In the genomic region with DNA sequence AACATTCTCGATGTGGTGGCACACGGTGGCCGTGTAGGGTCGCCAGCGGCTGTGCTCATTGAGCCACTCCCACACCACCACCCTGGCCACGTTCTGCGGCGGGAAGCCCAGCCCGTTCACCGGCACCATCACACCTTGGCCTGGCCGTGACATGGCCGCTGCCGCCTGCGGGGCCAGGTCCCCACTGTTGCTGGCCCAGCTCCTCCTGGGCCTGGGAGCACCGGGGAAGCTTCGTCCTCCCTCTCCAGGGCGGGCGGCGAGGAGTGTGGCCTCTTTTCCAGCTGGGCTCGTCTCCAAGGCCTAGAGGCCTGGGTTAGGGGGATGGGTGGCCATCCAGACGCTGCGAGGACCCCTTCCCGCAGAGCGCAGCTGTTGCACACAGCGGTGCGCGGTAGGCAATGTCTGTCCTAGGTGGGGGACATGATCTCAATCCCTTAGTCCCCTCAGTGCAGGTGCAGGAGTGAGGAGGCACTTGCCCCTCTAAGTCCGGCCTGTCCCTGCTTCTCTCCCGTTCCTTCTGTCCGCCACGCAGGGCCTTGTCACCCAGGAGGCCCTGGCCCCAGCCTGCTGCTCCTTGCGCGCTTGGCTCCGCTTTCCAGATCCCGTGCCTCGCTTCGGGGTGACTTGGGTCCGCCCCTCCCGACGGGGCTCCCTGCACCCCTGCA, we compare ENCODE assay signal across 8 mouse cellular contexts. TPM values are rescaled to one million over a fixed set of nuclear protein-coding genes. Genes with fewer than 3 reads are reported as not detected.
A peak's percentile ranks its signal among the peaks of the same experiment; 100 is the strongest.
DNase-seq lines count a peak whose midpoint lies in the region; ATAC-seq and TF ChIP-seq lines count a peak whose summit lies in the region.

No protein-coding gene starts in this region.

- H3K79me2 ChIP-seq in liver, adult 2 months (ENCODE audit: control insufficient read depth, insufficient read depth, low read length), result no peaks in the 10 kb centered on the region

- no peak for TF ChIP-seq CTCF in liver, adult 2 months (IDR thresholded peaks at IDR 0.05; ENCODE audit: low read depth, low read length)
- no peak for TF ChIP-seq CTCF in liver, postnatal 0 days (IDR thresholded peaks at IDR 0.05; ENCODE audit: low read depth)

- H3K4me2 ChIP-seq in liver, postnatal 0 days (ENCODE audit: low read depth, low read length), result no peak overlapping the region
- H3K4me2 ChIP-seq in embryonic facial prominence, embryonic 11.5 days (ENCODE audit: low read depth, low read length), result peak overlapping the region; percentile 67
- H3K4me2 ChIP-seq in midbrain, embryonic 14.5 days (ENCODE audit: low read length), result peak overlapping the region; percentile 82

- no peak overlapping the region; the same call in 1 of the 2 replicates for H3K9ac ChIP-seq in liver, adult 2 months (ENCODE audit: low read depth, low read length)
- H3K9ac ChIP-seq in liver, postnatal 0 days (replicated peaks), result no peak overlapping the region
- H3K9ac ChIP-seq in embryonic facial prominence, embryonic 11.5 days (replicated peaks; ENCODE audit: low read length), result peak overlapping the region; percentile 46
- H3K9ac ChIP-seq in midbrain, embryonic 14.5 days (replicated peaks; ENCODE audit: low read length), result peak overlapping the region; percentile 94

- no peak overlapping the region for H3K27ac ChIP-seq in liver, adult 2 months (replicated peaks; ENCODE audit: insufficient read depth, low read depth, low read length)
- no peak overlapping the region for H3K27ac ChIP-seq in liver, postnatal 0 days (ENCODE audit: low read depth)
- H3K27ac ChIP-seq in embryonic facial prominence, embryonic 11.5 days (replicated peaks; ENCODE audit: low read depth, low read length), result no peak overlapping the region
- H3K27ac ChIP-seq in midbrain, embryonic 14.5 days (replicated peaks; ENCODE audit: low read depth, low read length), result peak overlapping the region; percentile 90

- H3K4me1 ChIP-seq in liver, adult 2 months (ENCODE audit: control insufficient read depth, insufficient read depth, low read length), result no peaks in the 10 kb centered on the region
- H3K4me1 ChIP-seq in liver, postnatal 0 days (ENCODE audit: insufficient read depth), result no peaks in the 10 kb centered on the region
- peaks cover 13% of the 10 kb centered on the region for H3K4me1 ChIP-seq in embryonic facial prominence, embryonic 11.5 days (ENCODE audit: control insufficient read depth, insufficient read depth, low read length)
- peaks cover 26% of the 10 kb centered on the region for H3K4me1 ChIP-seq in midbrain, embryonic 14.5 days (ENCODE audit: control insufficient read depth, insufficient read depth, low read length)

- H3K27me3 ChIP-seq in liver, adult 2 months (ENCODE audit: control insufficient read depth, insufficient read depth, low read length), result peaks cover 17% of the 10 kb centered on the region
- peaks cover 71% of the 10 kb centered on the region for H3K27me3 ChIP-seq in liver, postnatal 0 days (ENCODE audit: insufficient read depth, low read length)
- peaks cover 46% of the 10 kb centered on the region for H3K27me3 ChIP-seq in embryonic facial prominence, embryonic 11.5 days (ENCODE audit: control insufficient read depth, insufficient read depth, low read length)
- peaks cover 4% of the 10 kb centered on the region; the same call in 1 of the 2 replicates for H3K27me3 ChIP-seq in midbrain, embryonic 14.5 days (ENCODE audit: control insufficient read depth, insufficient read depth, low read length)

- TF ChIP-seq POLR2A in liver, adult 2 months (IDR thresholded peaks at IDR 0.05; ENCODE audit: extremely low read depth, insufficient read depth, low read length), result no peak

- H3K36me3 ChIP-seq in liver, adult 2 months (ENCODE audit: control insufficient read depth, insufficient read depth, low read length), result no peaks in the 10 kb centered on the region
- H3K36me3 ChIP-seq in liver, postnatal 0 days (replicated peaks; ENCODE audit: insufficient read depth, low read length), result no peaks in the 10 kb centered on the region
- H3K36me3 ChIP-seq in embryonic facial prominence, embryonic 11.5 days (replicated peaks; ENCODE audit: control insufficient read depth, insufficient read depth, low read depth, low read length), result no peaks in the 10 kb centered on the region
- no peaks in the 10 kb centered on the region for H3K36me3 ChIP-seq in midbrain, embryonic 14.5 days (ENCODE audit: control insufficient read depth, insufficient read depth, low read length)

- H3K4me3 ChIP-seq in liver, adult 2 months (ENCODE audit: insufficient read depth, low read depth, low read length), result peak overlapping the region; percentile 25; the same call in 1 of the 2 replicates
- no peak overlapping the region for H3K4me3 ChIP-seq in liver, postnatal 0 days (ENCODE audit: low read depth, low read length)
- H3K4me3 ChIP-seq in embryonic facial prominence, embryonic 11.5 days (ENCODE audit: low read depth, low read length), result peak overlapping the region; percentile 46
- peak overlapping the region; percentile 67 for H3K4me3 ChIP-seq in midbrain, embryonic 14.5 days (replicated peaks; ENCODE audit: low read depth, low read length)

- DNase-seq in liver, adult 2 months (ENCODE audit: extremely low read depth, low read depth, low spot score), result no peak
- no peak for DNase-seq in liver, postnatal 0 days
- peak; percentile 22 for DNase-seq in brain, embryonic 18.5 days (ENCODE audit: low read depth, low spot score)
- DNase-seq in embryonic facial prominence, embryonic 11.5 days (ENCODE audit: low spot score), result peak; percentile 56
- DNase-seq in induced T-regulatory cell, adult 2 months (ENCODE audit: low read depth), result peak; percentile 56
- peak; percentile 77 for DNase-seq in midbrain, embryonic 14.5 days
- no peak for DNase-seq in urinary bladder, postnatal 36 days (ENCODE audit: low spot score in 2 of 2)
- no peak for DNase-seq in spleen, postnatal 4 days (ENCODE audit: low spot score in 2 of 2)

- 10% methylated on average over 40 of the region's 40 CpGs for WGBS in liver, adult 2 months
- 5% methylated on average over 39 of the region's 40 CpGs for WGBS in liver, postnatal 0 days (ENCODE audit: insufficient replicate concordance)
- 3% methylated on average over 40 of the region's 40 CpGs for WGBS in embryonic facial prominence, embryonic 11.5 days
- under 1% methylated on average over 40 of the region's 40 CpGs for WGBS in midbrain, embryonic 14.5 days

- no peaks in the 10 kb centered on the region for H3K9me3 ChIP-seq in liver, postnatal 0 days (ENCODE audit: low read length)
- no peaks in the 10 kb centered on the region for H3K9me3 ChIP-seq in embryonic facial prominence, embryonic 11.5 days (replicated peaks; ENCODE audit: control insufficient read depth, low read length)
- H3K9me3 ChIP-seq in midbrain, embryonic 14.5 days (ENCODE audit: control insufficient read depth, low read length), result no peaks in the 10 kb centered on the region

- TF ChIP-seq EP300 in liver, postnatal 0 days (IDR thresholded peaks at IDR 0.05; ENCODE audit: low read depth), result no peak

- ATAC-seq in liver, postnatal 0 days, result no peak
- ATAC-seq in embryonic facial prominence, embryonic 11.5 days (replicated peaks; ENCODE audit: insufficient number of reproducible peaks, low FRiP score, low TSS enrichment, low read depth), result no peak; the same call in 1 of the 2 replicates
- ATAC-seq in midbrain, embryonic 14.5 days (ENCODE audit: low FRiP score, low TSS enrichment), result peak; percentile 28

RNA-seq across cellular contexts. Expression of gene Dtx1, which starts 1.4 kb away (rescaled TPM):
- total RNA-seq in liver, adult 2 months (2014; rRNA removed), result 0.65 and 1.4 TPM in 2 replicates
- polyA plus RNA-seq in liver, adult 2 months (2012; rRNA removed), result 0.75 and 1.3 TPM in 2 replicates
- polyA plus RNA-seq in liver, postnatal 0 days (2015; fragmentation: Nextera tagmentation; extraction: Ambion mirVana), result 0.23 and 0.25 TPM in 2 replicates
- polyA plus RNA-seq in embryonic facial prominence, embryonic 11.5 days (2014; fragmentation: Nextera tagmentation; extraction: Ambion mirVana), result 3.3 TPM in 2 replicates
- 50.0 and 61.4 TPM in 2 replicates for polyA plus RNA-seq in midbrain, embryonic 14.5 days (2014; fragmentation: Nextera tagmentation; extraction: Ambion mirVana)

RNA-seq across cellular contexts. Expression of gene Oas2, which starts 39.4 kb away (rescaled TPM):
- 1.8 and 1.9 TPM in 2 replicates for total RNA-seq in liver, adult 2 months (2014; rRNA removed)
- polyA plus RNA-seq in liver, adult 2 months (2012; rRNA removed), result 1.3 and 5.4 TPM in 2 replicates
- polyA plus RNA-seq in liver, postnatal 0 days (2015; fragmentation: Nextera tagmentation; extraction: Ambion mirVana), result 0.83 and 1.1 TPM in 2 replicates
- polyA plus RNA-seq in embryonic facial prominence, embryonic 11.5 days (2014; fragmentation: Nextera tagmentation; extraction: Ambion mirVana), result 0.17 and 0.43 TPM in 2 replicates
- polyA plus RNA-seq in midbrain, embryonic 14.5 days (2014; fragmentation: Nextera tagmentation; extraction: Ambion mirVana), result 0.43 TPM in 1 of 2 replicates, not detected in the other

Comparison
In these comparisons a context has a peak if more than half of its experiments do, and no peak if none do; other contexts are left out.
1. DNase-seq: peak in brain, embryonic 18.5 days (single experiment), embryonic facial prominence, embryonic 11.5 days (single experiment), induced T-regulatory cell, adult 2 months (single experiment) and midbrain, embryonic 14.5 days (single experiment); none in liver, adult 2 months (single experiment), liver, postnatal 0 days (single experiment), urinary bladder, postnatal 36 days (0 of 2) and spleen, postnatal 4 days (0 of 2).
2. H3K9ac ChIP-seq: peak in embryonic facial prominence, embryonic 11.5 days (single experiment) and midbrain, embryonic 14.5 days (single experiment); none in liver, adult 2 months (single experiment) and liver, postnatal 0 days (single experiment).
3. RNA of gene Dtx1, which starts 1.4 kb away (polyA plus RNA-seq): 50.0 to 61.4 TPM in midbrain, embryonic 14.5 days; 3.3 TPM in embryonic facial prominence, embryonic 11.5 days, 0.75 to 1.3 TPM in liver, adult 2 months and 0.23 to 0.25 TPM in liver, postnatal 0 days; every median in the first group is over 10 times any median in the second.